Mouse (Mus musculus) heart, embryonic 12.5 days (tissue): ENCODE measurements around the gene Prkar1b. TPM values are rescaled to one million over a fixed set of nuclear protein-coding genes. Genes with fewer than 3 reads are reported as not detected.
A peak's percentile ranks its signal among the peaks of the same experiment; 100 is the strongest.

Experiments
- ATAC-seq: fragments of 200-750 bp; cut with Nextera tagmentation; 2 replicates; pipeline ENCODE4 v1.8.0; 2017; ENCODE audit warnings: moderate TSS enrichment, moderate library complexity; ENCODE audit not compliant: insufficient number of reproducible peaks, low FRiP score
- H3K27ac ChIP-seq: fragments of 300-500 bp; sonication (generic); 2 replicates; pipeline ENCODE4 v1.5.1; 2016; ENCODE audit warnings: mild to moderate bottlenecking, moderate library complexity; ENCODE audit not compliant: poor library complexity, severe bottlenecking
- H3K27me3 ChIP-seq: fragments of 300-500 bp; sonication (generic); replicated peaks from 2 replicates; pipeline ENCODE4 v1.6.1; 2016; ENCODE audit warnings: mild to moderate bottlenecking, moderate library complexity
- H3K36me3 ChIP-seq: fragments of 300-500 bp; sonication (generic); 2 replicates; pipeline ENCODE4 v1.6.1; 2016; ENCODE audit warnings: mild to moderate bottlenecking, moderate library complexity
- H3K4me1 ChIP-seq: fragments of 300-500 bp; sonication (generic); replicated peaks from 2 replicates; pipeline ENCODE4 v1.6.1; 2016; ENCODE audit warnings: mild to moderate bottlenecking
- H3K4me2 ChIP-seq: fragments of 300-500 bp; sonication (generic); 2 replicates; pipeline ENCODE4 v1.6.1; 2016; ENCODE audit warnings: mild to moderate bottlenecking, moderate library complexity
- H3K4me3 ChIP-seq: fragments of 300-500 bp; sonication (generic); 2 replicates; pipeline ENCODE4 v1.5.1; 2016; ENCODE audit warnings: mild to moderate bottlenecking
- H3K9ac ChIP-seq: fragments of 300-500 bp; sonication (generic); 2 replicates; pipeline ENCODE4 v1.6.1; 2016; ENCODE audit warnings: mild to moderate bottlenecking, moderate library complexity
- H3K9me3 ChIP-seq: fragments of 300-500 bp; sonication (generic); replicated peaks from 2 replicates; pipeline ENCODE4 v1.6.1; 2016; ENCODE audit warnings: mild to moderate bottlenecking, moderate library complexity
- WGBS: fragments of 180-500 bp; shearing (Covaris S2); methylation state at CpG from one replicate; pipeline ENCODE4 v1.1.7; 2016; 5-methylcytosine and 5-hydroxymethylcytosine counted together
- polyA plus RNA-seq: library from polyadenylated mRNA; unstranded; fragments of >200 nt; fragmentation: Nextera tagmentation; extraction: Ambion mirVana; gene quantifications from 2 replicates; pipeline ENCODE4 v1.2.1, GENCODE M21; 2016

The Prkar1b gene
- polyA plus RNA-seq, 1 experiment from 2014 or later, result 10.4 TPM

DNA sequence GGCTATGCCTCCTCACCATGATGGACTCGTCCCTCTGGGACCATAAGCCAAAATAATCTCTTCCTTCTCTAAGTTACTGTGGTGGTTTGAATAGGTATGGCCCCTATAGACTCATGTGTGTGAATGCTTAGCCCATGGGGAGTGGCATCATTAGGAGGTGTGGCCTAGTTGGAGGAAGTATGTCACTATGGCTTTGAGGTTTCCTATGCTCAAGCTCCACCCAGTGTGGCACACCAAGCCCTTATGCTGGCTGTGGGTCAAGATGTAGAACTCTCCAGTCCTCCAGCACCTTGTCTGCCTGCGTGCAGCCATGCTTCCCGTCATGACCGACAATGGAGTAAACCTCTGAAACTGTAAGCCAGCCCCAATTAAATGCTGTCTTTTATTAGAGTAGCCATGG lies 4.1 kb downstream of the Prkar1b start:
- Histone ChIP-seq H3K9ac (no peak overlapping the region), H3K9me3 (0 out of 2 replicates have a peak, but pooled peaks cover 3% of the 10 kb centered on the region), H3K27ac (no peak overlapping the region), H3K27me3 (no peaks in the 10 kb centered on the region), H3K4me3 (no peak overlapping the region), H3K4me2 (no peak overlapping the region), H3K4me1 (peaks cover 16% of the 10 kb centered on the region), H3K36me3 (no peaks in the 10 kb centered on the region; the same call in 1 of the 2 replicates)
- no peak for ATAC-seq
- WGBS, result 88% methylated on average over 4 of the region's 4 CpGs

- no peaks in the 10 kb centered on the region for H3K27me3 ChIP-seq
- no peak overlapping the region for H3K4me2 ChIP-seq
- H3K36me3 ChIP-seq, result no peaks in the 10 kb centered on the region; the same call in 1 of the 2 replicates
- WGBS, result 78% methylated on average over 3 of the region's 3 CpGs
- H3K9ac ChIP-seq, result no peak overlapping the region
- no peak overlapping the region for H3K4me3 ChIP-seq
- H3K4me1 ChIP-seq, result peaks cover 13% of the 10 kb centered on the region
- no peak for ATAC-seq
- H3K27ac ChIP-seq, result no peak overlapping the region
- H3K9me3 ChIP-seq, result 0 out of 2 replicates have a peak, but pooled peaks cover 3% of the 10 kb centered on the region
These were observed 5.9 kb downstream of the Prkar1b start for GRCm38 (mm10) chr5:139143890-139144289.

- Histone ChIP-seq H3K4me3 (no peak overlapping the region), H3K4me2 (peak overlapping the region; percentile 37), H3K27me3 (no peaks in the 10 kb centered on the region), H3K36me3 (no peaks in the 10 kb centered on the region; the same call in 1 of the 2 replicates), H3K27ac (no peak overlapping the region), H3K9ac (no peak overlapping the region), H3K4me1 (peaks cover 9% of the 10 kb centered on the region), H3K9me3 (0 out of 2 replicates have a peak, but pooled peaks cover 3% of the 10 kb centered on the region)
- ATAC-seq, result no peak
- 38% methylated on average over 5 of the region's 5 CpGs for WGBS
These were observed 8.5 kb downstream of the Prkar1b start for GRCm38 (mm10) chr5:139141326-139141725.

- H3K4me2 ChIP-seq, result no peak overlapping the region
- H3K4me1 ChIP-seq, result peaks cover 9% of the 10 kb centered on the region
- no peaks in the 10 kb centered on the region for H3K27me3 ChIP-seq
- 0 out of 2 replicates have a peak, but pooled peaks cover 3% of the 10 kb centered on the region for H3K9me3 ChIP-seq
- no peaks in the 10 kb centered on the region; the same call in 1 of the 2 replicates for H3K36me3 ChIP-seq
- H3K27ac ChIP-seq, result no peak overlapping the region
- no peak overlapping the region for H3K9ac ChIP-seq
- H3K4me3 ChIP-seq, result no peak overlapping the region
- WGBS, result 77% methylated on average over 9 of the region's 9 CpGs
- no peak for ATAC-seq
These were observed 9.2 kb downstream of the Prkar1b start for GRCm38 (mm10) chr5:139140589-139140988.

- Histone ChIP-seq H3K4me1 (peaks cover 9% of the 10 kb centered on the region), H3K27me3 (no peaks in the 10 kb centered on the region), H3K4me2 (no peak overlapping the region), H3K9me3 (no peaks in the 10 kb centered on the region), H3K27ac (no peak overlapping the region), H3K4me3 (no peak overlapping the region), H3K9ac (no peak overlapping the region), H3K36me3 (no peaks in the 10 kb centered on the region)
- no peak for ATAC-seq
- WGBS, result 76% methylated on average over 8 of the region's 8 CpGs
These were observed 10.8 kb downstream of the Prkar1b start for GRCm38 (mm10) chr5:139138926-139139472.

- H3K4me2 ChIP-seq, result no peak overlapping the region
- no peak overlapping the region for H3K9ac ChIP-seq
- ATAC-seq, result no peak
- no peaks in the 10 kb centered on the region for H3K9me3 ChIP-seq
- H3K36me3 ChIP-seq, result no peaks in the 10 kb centered on the region
- H3K4me3 ChIP-seq, result no peak overlapping the region
- H3K27ac ChIP-seq, result no peak overlapping the region
- peaks cover 9% of the 10 kb centered on the region for H3K4me1 ChIP-seq
- 64% methylated on average over 12 of the region's 12 CpGs for WGBS
- no peaks in the 10 kb centered on the region for H3K27me3 ChIP-seq
These were observed 11.4 kb downstream of the Prkar1b start for GRCm38 (mm10) chr5:139138261-139138925.

DNA sequence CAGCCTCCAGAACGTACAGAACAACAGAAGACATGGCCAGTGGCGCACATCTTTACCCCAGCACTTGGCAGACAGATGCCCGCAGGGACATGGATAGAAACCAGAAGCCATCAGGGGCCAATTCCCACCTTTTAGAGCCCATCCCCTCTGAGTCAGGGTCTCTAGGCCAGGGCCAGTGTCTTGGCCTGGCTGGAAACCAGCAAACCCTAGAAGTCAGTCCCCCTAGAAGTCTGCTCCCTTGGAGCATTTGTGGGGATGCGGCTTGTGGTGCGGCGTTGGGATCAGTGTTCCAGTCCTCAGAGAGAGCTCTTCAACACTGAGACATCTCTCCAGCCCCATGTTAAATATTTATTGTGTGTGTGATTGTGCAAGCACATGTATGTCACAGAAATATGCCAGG lies 12.6 kb downstream of the Prkar1b start:
- Histone ChIP-seq H3K9ac (no peak overlapping the region), H3K9me3 (no peaks in the 10 kb centered on the region), H3K27ac (no peak overlapping the region), H3K36me3 (no peaks in the 10 kb centered on the region), H3K4me3 (no peak overlapping the region), H3K4me2 (no peak overlapping the region), H3K4me1 (peaks cover 9% of the 10 kb centered on the region), H3K27me3 (no peaks in the 10 kb centered on the region)
- ATAC-seq, result no peak
- 84% methylated on average over 6 of the region's 6 CpGs for WGBS

DNA sequence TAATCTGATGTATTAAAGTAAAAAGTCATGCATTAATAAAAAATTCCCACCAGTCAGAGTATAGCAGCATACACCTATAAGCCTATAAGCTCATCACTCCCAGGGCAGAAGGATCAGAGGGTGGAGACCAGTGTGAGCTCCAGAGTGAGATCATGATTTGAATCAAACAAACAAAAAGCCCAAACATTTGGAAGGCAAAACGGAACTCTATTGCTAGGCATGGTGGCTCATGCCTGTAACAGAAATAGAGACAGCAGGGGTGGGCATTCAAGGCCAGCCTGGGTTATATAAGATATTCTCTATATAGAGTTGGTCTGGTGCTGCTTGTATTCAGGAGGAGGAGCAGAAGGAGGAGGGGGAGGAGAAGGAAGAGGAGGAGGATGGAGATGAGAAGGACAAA lies 13.5 kb downstream of the Prkar1b start:
- no peak overlapping the region for H3K27ac ChIP-seq
- WGBS, result 55% methylated on average over 1 of the region's 1 CpGs
- H3K9me3 ChIP-seq, result no peaks in the 10 kb centered on the region
- H3K9ac ChIP-seq, result no peak overlapping the region
- no peaks in the 10 kb centered on the region for H3K36me3 ChIP-seq
- H3K27me3 ChIP-seq, result 0 out of 2 replicates have a peak, but pooled peaks cover 3% of the 10 kb centered on the region
- no peak overlapping the region for H3K4me2 ChIP-seq
- no peak overlapping the region for H3K4me3 ChIP-seq
- peaks cover 9% of the 10 kb centered on the region for H3K4me1 ChIP-seq
- ATAC-seq, result no peak

DNA sequence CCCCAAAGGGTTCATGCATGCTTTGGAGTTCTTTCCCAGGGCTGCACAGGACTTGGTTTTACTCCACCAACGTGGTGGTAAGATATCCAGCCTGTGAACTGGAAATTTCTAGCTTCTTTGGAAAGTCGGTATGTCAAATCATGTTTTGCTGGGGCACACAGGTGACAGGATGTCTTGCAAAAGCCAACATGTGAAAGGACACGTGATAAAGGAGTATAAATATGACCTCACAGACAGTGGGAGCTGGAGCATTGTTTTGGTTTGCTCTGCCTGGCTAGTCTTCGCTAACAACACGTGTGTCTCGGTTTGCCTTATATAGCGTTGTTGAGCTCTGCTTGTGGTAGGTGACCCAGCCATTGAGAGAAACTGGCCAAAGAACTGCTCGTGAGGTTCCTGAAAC lies 15.3 kb downstream of the Prkar1b start:
- H3K27ac ChIP-seq, result no peak overlapping the region
- H3K4me1 ChIP-seq, result no peaks in the 10 kb centered on the region
- 76% methylated on average over 8 of the region's 8 CpGs for WGBS
- peaks cover 12% of the 10 kb centered on the region for H3K27me3 ChIP-seq
- no peak for ATAC-seq
- H3K9me3 ChIP-seq, result no peaks in the 10 kb centered on the region
- no peak overlapping the region for H3K4me2 ChIP-seq
- H3K36me3 ChIP-seq, result no peaks in the 10 kb centered on the region
- no peak overlapping the region for H3K9ac ChIP-seq
- no peak overlapping the region for H3K4me3 ChIP-seq

- WGBS, result 74% methylated on average over 5 of the region's 5 CpGs
- ATAC-seq, result 0 out of 2 replicates have a peak, but pooled peaks have one; percentile 20
These were observed 19.4 kb downstream of the Prkar1b start for GRCm38 (mm10) chr5:139130351-139130750.

DNA sequence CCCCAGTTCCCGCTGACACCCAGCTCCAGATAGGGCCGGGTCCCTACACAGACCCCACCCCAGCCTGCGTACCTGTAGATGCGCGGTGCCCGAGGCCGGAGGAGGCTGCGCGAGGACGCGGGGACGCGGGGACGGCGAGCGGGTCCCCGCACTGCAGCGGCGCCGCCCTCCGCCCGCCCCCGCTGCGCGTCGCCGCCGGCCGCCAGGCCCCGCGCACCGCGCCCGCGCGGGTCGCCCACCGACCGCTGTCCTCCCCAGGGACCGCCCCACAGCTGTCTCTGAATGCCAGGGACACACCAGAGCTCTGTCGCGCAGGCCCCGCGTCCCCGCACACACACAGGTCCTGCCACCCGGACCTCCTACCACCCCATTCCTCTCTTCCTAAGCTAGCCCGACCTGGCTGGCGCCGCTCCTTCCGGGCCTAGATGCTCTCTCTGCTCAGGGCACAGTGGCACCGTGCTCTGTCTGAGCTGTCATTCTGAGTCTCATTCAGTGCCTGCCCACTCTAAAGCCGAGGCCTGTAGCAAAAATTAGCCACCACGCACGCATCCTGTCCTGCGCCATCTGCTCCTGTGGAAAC lies 20.1 kb downstream of the Prkar1b start:
- Histone ChIP-seq H3K9ac (peak overlapping the region; percentile 71), H3K4me2 (peak overlapping the region; percentile 96), H3K4me1 (peaks cover 7% of the 10 kb centered on the region), H3K27ac (no peak overlapping the region), H3K9me3 (no peaks in the 10 kb centered on the region; the same call in 1 of the 2 replicates), H3K27me3 (peaks cover 19% of the 10 kb centered on the region), H3K36me3 (no peaks in the 10 kb centered on the region), H3K4me3 (peak overlapping the region; percentile 60)
- ATAC-seq, result peak; percentile 60
- WGBS, result 3% methylated on average over 50 of the region's 55 CpGs

More at GRCm38 (mm10) chr5:139130351-139130750, 19.4 kb downstream of the Prkar1b start:
- no peak overlapping the region for H3K4me2 ChIP-seq
- H3K4me1 ChIP-seq, result peaks cover 7% of the 10 kb centered on the region
- H3K27me3 ChIP-seq, result peaks cover 19% of the 10 kb centered on the region
- no peaks in the 10 kb centered on the region; the same call in 1 of the 2 replicates for H3K9me3 ChIP-seq
- no peak overlapping the region for H3K27ac ChIP-seq
- H3K4me3 ChIP-seq, result no peak overlapping the region
- no peaks in the 10 kb centered on the region for H3K36me3 ChIP-seq
- H3K9ac ChIP-seq, result no peak overlapping the region
